Mouse (Mus musculus) heart, embryonic 14.5 days (tissue): Measurements from ENCODE around the gene Osbpl10. TPM values are rescaled to one million over a fixed set of nuclear protein-coding genes. Genes with fewer than 3 reads are reported as not detected.

ENCODE experiments used
- polyA plus RNA-seq: library from polyadenylated mRNA; unstranded; fragments of >200 nt; fragmentation: Nextera tagmentation; extraction: Ambion mirVana; gene quantifications from 2 replicates; pipeline ENCODE4 v1.2.1, GENCODE M21; 2014

Osbpl10 gene
- polyA plus RNA-seq, 1 experiment from 2014 or later = 2.2 TPM

Other genes with a start within 250 kb of the Osbpl10 start
- 41.9 and 45.2 TPM in 2 replicates for gene Cmtm6, start 247.5 kb upstream of the Osbpl10 start, polyA plus RNA-seq
- 85.2 and 122 TPM in 2 replicates for gene Cmtm7, start 196.7 kb upstream of the Osbpl10 start, polyA plus RNA-seq
- gene Cmtm8, start 134.4 kb upstream of the Osbpl10 start, polyA plus RNA-seq = 14.9 and 15.1 TPM in 2 replicates
- gene Gpd1l, start 44.6 kb upstream of the Osbpl10 start, polyA plus RNA-seq = 13.9 and 14.6 TPM in 2 replicates
- 308 and 312 TPM in 2 replicates for gene Rps27rt, start 4.2 kb downstream of the Osbpl10 start, polyA plus RNA-seq